Mouse (Mus musculus): ENCODE results near the gene Dnm2. TPM values are rescaled to one million over a fixed set of nuclear protein-coding genes. Genes with fewer than 3 reads are reported as not detected.

Dnm2 gene
- polyA plus RNA-seq, 2 experiments from 2014 or later = 100 to 114 TPM

DNA sequence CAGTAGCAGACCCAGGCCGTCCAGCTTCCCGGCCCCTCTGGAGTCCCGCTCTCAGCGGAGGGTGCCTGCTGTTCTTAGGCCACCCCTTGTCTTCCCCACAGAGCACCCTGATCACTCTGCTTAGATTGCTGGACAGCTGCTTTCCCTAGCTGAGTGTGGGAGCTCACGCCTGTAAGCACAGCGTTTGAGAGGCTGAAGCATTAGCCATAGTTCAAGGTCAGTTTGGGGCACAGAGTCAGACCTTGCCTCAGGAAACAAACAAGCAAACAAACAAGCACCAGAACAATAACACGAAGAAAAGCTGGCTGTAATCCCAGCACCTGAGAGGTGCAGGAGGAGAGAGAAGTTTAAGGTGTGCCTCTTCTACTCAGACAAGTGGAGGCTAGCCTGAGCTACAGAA is 7.4 kb downstream of the Dnm2 start:
- ATAC-seq = no peak

DNA sequence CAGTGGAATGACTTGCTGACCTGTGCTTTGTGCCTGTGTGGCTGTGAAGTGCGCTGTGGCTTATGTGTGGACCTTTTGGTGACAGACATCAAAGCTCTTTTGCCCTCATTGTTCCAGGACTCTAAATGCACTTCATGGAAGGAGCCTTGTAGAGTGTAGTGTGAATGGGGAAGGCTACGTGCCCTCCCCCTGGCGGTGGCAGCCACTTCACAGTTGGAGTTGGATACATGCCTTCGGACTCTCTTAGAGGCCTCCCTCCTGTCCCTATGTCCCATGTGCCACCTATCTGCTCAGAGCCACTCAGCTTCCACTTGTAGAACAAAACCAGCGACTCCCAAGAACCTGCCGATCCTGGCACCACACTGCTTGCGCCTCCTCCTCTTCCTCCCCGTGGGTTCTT is 9.1 kb downstream of the Dnm2 start:
- ATAC-seq = no peak

DNA sequence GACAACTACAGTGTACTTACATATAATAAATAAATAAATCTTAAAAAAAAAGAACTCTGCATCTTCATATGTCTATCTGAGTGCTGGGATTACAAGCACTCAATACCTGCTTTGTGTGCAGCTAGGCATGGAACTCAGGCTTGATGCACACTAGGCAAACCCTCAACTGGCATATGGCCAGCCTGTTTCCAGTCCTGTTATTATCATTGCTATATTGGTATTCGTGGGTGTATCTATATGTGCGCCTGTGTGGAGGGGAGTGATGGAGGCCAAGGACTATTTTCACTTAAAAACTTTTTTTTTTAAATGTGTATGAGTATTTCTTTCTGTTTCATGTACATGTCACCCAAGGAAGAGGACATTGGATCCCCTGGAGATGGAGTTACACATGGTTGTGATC is 9.7 kb downstream of the Dnm2 start:
- ATAC-seq = no peak

DNA sequence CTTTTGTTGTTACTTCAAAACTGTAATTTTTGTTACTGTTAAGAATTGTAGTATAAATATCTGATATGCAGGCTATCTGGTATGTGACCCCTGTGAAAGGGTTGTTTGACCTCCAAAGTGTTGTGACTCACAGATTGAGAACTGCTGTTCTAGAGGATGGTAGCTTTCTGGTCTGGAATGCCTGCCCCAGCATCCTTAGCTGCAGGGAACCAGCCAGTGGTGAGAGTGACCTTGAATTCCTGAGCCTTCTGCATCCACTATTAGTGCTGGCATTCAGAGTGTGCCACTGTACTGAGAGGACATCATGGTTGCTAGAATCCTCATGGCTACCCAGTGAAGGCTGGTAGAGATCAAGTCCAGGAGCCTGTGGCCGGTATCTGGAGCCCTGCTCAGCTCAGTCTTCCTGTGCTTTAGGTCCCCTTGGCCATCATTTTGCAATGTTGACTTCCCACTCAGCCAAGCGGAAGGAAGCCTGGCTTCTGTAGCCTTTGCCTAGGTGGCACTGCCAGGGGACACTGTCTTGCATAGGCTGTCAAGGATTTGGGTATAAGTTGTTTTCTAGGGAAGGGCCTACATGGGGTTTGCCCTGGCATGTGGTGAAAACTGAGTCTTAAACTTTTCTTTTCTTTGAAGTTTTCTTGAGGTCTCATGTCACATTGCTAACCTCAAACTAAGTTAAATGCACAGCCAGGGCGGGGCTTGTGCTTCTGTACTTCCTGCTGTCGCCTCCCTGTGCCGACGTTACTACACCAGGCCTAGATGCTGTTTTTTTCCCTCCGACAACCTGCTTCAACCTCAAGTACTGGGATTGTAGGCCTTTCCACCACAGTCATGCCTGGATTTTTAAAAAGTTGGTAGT is 11.3 kb downstream of the Dnm2 start:
- peak; percentile 98 for ATAC-seq

DNA sequence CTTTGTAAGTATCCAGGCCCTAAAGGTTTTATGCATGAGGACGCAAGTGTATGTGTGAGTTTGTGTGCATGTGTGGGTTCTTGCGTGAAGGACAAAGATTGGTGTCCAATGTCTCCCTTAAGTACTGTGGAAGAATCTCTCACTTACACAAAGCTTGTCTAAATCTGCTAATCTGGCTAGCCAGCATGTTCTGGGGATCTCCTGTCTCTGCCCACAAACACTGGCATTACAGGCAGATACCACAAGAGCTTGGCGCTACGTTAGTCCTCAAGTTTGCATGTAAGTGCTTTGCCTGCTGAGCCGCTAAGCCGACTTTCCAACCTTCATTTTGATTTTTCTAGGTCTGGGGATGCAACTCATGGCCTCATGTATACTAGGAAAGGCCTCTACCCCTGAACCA is 12.9 kb downstream of the Dnm2 start:
- ATAC-seq = no peak

DNA sequence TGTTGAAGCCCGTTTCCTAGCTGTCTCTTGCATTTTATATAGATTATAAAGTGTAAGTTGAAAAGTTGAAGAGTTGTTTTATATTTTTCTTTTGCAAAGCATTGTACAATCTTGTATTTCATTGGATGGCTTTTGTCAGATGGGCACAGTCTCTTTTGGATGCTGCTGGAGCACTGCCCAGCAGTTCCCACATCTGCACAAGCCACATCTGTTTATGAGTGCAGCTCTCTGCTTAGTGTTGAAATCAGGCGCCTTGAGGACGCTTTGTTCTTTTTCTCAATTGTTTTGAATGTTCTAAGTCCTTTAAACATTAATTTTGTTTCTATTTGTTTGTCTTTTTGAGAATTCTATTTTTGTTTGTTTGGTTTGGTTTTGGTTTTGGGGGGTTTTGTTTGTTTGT is 13.5 kb downstream of the Dnm2 start:
- ATAC-seq = no peak

DNA sequence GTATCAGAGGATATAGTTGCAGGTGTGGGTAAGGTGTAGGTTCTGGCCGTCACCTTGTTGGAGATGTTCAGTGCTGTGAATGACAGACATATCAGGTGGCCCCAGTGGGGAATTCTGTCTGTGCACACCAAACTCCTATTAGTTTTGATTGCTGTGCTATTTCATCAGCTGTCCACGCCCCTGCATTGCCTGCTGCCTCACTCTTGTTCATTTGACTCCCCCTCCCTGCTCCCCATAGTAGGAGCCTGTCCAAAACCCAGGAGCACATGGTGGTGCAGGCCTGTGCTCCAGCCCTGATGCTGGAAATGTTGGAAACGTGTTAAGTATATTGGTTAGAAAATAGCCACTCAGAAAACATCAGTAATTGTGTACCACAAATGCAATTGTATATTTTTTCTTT is 14.7 kb downstream of the Dnm2 start:
- ATAC-seq = no peak

DNA sequence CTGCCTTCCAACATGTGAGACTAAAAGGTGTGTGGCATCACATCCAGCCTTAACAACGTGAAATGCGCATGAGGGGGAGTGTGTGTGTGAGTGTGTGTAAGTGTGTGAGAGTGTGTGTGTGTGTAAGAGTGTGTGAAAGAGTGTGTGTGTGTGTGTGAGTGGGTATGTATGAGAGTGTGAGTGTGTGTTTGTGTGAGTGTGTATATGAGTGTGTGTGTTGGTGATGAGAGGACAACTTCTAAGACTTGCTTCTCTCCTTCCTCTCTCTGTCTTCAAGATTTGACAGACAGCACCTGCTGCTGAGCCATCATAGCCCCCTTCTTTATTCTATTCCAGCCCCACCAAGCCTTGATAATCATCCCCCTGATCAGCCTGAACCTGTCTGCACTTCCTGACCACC is 15.2 kb downstream of the Dnm2 start:
- no peak for ATAC-seq

- ATAC-seq = no peak
Measured at GRCm38 (mm10) chr9:21440387-21440786, 15.7 kb downstream of the Dnm2 start.

DNA sequence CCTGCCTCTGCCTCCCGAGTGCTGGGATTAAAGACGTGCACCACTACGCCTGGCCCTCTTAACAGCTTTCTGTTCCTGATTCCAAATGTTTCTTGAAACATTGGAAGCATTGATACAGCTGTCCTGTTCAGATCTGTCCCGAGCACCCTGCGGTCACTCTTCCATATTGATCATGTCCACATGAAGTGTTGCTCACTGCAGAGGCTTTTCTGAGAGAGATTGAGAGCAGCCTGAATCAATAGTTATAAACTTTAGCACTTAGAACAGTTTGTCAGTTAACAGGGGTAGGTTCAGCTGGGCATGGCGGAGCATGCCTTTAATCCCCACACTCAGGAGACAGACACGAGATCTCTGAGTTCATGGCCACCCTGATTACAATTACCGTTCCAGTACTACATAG is 19.1 kb downstream of the Dnm2 start:
- ATAC-seq = no peak

- ATAC-seq = no peak
Measured at GRCm38 (mm10) chr9:21444574-21444973, 19.9 kb downstream of the Dnm2 start.

- no peak for ATAC-seq
Measured at GRCm38 (mm10) chr9:21445081-21445744, 20.5 kb downstream of the Dnm2 start.

DNA sequence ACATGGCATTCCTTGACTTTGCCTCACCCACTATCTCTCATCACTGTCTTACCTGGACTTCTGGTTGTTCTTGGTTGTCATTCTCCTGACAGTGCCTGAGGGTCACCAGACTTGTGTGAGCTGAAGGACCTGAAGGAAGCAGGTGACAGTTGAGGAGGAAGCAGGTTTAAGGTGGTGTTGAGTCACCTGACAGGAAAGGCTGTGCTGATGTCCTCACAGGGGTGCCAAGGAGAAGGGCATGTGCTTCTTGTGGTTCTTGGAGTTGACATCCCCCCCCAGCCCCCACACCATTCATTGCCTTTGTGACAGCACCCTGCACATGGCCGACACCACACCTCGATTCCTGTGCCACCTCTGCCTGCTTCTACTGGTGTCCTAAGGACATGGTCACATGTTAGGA is 23.1 kb downstream of the Dnm2 start:
- no peak for ATAC-seq

DNA sequence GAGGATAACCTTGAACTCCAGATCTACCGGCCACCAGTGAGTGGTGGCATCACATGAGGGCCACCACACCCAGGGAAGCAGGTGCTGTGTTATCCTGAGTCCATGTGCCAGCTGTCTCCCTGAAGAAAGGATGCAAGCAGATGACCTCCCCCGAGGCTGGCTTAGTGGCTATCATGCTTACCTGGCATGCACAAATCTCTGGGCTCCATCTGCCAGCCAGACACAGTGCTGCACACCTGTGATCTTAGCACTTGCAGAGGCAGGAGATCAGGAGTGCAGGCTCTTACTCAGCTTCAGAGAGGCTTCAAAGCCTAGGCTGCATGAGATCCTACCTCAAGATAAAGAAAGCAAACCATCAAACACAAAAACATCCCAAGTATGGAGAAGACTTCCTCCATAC is 25.0 kb downstream of the Dnm2 start:
- peak; percentile 78 for ATAC-seq

GRCm38 (mm10) chr9:21450270-21450669 is 25.6 kb downstream of the Dnm2 start:
- peak; percentile 53 for ATAC-seq

DNA sequence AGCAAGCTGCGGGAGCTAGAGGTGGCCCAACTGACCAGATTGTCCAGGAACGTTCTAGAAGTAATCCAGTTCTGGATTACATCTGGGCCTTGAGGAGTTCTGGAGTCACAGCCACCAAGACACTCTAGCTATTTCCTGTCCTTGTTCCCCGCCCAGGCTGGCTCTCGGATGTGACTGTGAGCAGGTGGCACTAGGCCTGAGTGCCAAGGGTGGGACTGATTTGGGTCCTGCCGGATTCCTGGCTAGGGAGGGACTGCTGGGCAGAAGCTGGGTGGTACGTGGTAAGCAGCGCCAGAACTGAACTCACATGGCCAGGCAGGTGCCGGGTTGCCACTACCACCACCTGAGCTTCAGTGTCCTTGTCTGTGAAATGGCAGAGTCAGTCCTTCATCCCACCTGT is 26.7 kb downstream of the Dnm2 start:
- ATAC-seq = no peak

- no peak for ATAC-seq
Measured at GRCm38 (mm10) chr9:21451870-21452269, 27.2 kb downstream of the Dnm2 start.

GRCm38 (mm10) chr9:21453003-21453402 is 28.3 kb downstream of the Dnm2 start:
- no peak for ATAC-seq

GRCm38 (mm10) chr9:21453459-21453858 is 28.8 kb downstream of the Dnm2 start:
- no peak for ATAC-seq

DNA sequence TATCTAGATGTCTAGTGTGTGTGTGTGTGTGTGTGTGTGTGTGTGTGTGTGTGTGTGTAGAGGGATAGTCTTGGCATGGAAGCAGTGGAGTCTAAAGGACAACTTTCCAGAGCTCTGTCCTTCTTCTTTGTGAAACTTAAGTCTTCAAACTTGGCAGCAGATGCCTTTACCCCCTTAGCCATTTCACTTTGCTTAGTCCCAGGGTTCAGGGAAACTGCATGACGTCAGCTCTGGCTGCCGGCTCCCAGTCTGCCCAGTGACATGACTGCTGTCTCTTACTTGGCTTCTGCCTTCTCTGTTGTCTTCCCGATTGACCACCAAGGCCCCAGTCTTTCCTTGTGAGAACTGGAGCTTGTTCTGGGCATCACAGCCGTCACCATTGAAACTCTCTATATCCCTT is 29.8 kb downstream of the Dnm2 start:
- ATAC-seq = no peak

- peak; percentile 50 for ATAC-seq
Measured at GRCm38 (mm10) chr9:21455103-21455770, 30.5 kb downstream of the Dnm2 start.

DNA sequence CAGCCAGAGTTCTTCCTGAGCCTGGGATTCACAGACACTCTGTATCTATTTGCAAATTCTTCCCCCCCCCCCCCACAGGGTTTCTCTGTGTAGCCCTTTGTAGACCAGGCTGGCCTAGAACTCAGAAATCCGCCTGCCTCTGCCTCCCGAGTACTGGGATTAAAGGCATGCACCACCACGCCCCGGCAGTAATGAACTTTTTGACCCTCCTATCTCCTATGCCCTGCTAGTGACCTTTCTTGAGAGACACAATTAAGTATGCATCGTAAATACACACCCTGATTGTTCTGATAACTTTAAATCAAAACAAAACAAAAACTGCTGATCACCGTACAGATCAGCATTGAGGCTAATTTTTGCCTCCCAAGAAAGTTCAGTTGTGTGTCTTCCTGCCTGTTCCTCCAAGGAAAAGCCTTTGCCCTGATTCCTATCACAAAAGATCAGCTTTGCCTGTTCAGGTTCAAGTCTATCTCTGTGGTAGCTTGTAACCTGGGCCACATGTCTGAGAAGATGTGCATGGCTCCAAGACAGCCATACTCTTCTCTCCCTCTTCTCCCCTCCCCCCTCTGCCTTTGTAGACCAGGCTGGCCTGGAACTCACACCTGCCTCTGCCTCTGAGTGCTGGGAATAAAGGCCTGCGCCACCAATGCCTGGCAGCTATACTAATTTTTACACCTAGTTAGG is 31.7 kb downstream of the Dnm2 start:
- ATAC-seq = no peak
